Mouse (Mus musculus) heart, adult 18-20 months (tissue): ENCODE measurements around the gene Bank1. TPM values are rescaled to one million over a fixed set of nuclear protein-coding genes. Genes with fewer than 3 reads are reported as not detected.
A peak's percentile ranks its signal among the peaks of the same experiment; 100 is the strongest.

Source experiments
- DNase-seq, 2 experiments: peaks; one replicate each; pipeline ENCODE4 v3.0.0; 2021 to 2022; ENCODE audit warnings: mixed read lengths in 1 of 2
- total RNA-seq, 2 experiments: library from RNA; stranded (reverse); gene quantifications; 2 replicates each; pipeline ENCODE4 v1.2.3; 2021

Bank1 gene
- total RNA-seq, 2 experiments from 2014 or later: 0.89 to 4.2 TPM

- no peak for DNase-seq
Measured at GRCm38 (mm10) chr3:136103339-136103738, 222.5 kb downstream of the Bank1 start.

- no peak for DNase-seq
Measured at GRCm38 (mm10) chr3:136100973-136101500, 224.8 kb downstream of the Bank1 start.

- DNase-seq: no peak
Measured at GRCm38 (mm10) chr3:136100292-136100691, 225.6 kb downstream of the Bank1 start.

GRCm38 (mm10) chr3:136086948-136087660 is 238.8 kb downstream of the Bank1 start:
- DNase-seq: no peak

- no peak for DNase-seq
Measured at GRCm38 (mm10) chr3:136086431-136086830, 239.4 kb downstream of the Bank1 start.

GRCm38 (mm10) chr3:136085077-136085476 is 240.8 kb downstream of the Bank1 start:
- DNase-seq: peak; percentile 7 to 12

GRCm38 (mm10) chr3:136084066-136084465 is 241.8 kb downstream of the Bank1 start:
- peak in 1 of 2 experiments; percentile 9 for DNase-seq

- DNase-seq: no peak
Measured at GRCm38 (mm10) chr3:136081264-136081663, 244.6 kb downstream of the Bank1 start.

- DNase-seq: peak in 1 of 2 experiments; percentile 20
Measured at GRCm38 (mm10) chr3:136078535-136078934, 247.3 kb downstream of the Bank1 start.

GRCm38 (mm10) chr3:136070394-136070793 is 255.5 kb downstream of the Bank1 start:
- DNase-seq: no peak

- DNase-seq: no peak
Measured at GRCm38 (mm10) chr3:136061907-136062306, 264.0 kb downstream of the Bank1 start.

- no peak for DNase-seq
Measured at GRCm38 (mm10) chr3:136050635-136051034, 275.2 kb downstream of the Bank1 start.

- no peak for DNase-seq
Measured at GRCm38 (mm10) chr3:136050215-136050614, 275.7 kb downstream of the Bank1 start.

GRCm38 (mm10) chr3:136048026-136048425 is 277.8 kb downstream of the Bank1 start:
- no peak for DNase-seq

GRCm38 (mm10) chr3:136045381-136045780 is 280.5 kb downstream of the Bank1 start:
- no peak for DNase-seq

GRCm38 (mm10) chr3:136040041-136040440 is 285.8 kb downstream of the Bank1 start:
- DNase-seq: no peak

- no peak for DNase-seq
Measured at GRCm38 (mm10) chr3:136039446-136039845, 286.4 kb downstream of the Bank1 start.

GRCm38 (mm10) chr3:136037254-136037653 is 288.6 kb downstream of the Bank1 start:
- no peak for DNase-seq

GRCm38 (mm10) chr3:136035784-136036183 is 290.1 kb downstream of the Bank1 start:
- DNase-seq: no peak

- no peak for DNase-seq
Measured at GRCm38 (mm10) chr3:136024876-136025275, 301.0 kb downstream of the Bank1 start.

- DNase-seq: no peak
Measured at GRCm38 (mm10) chr3:136017517-136017916, 308.3 kb downstream of the Bank1 start.

GRCm38 (mm10) chr3:136010616-136011015 is 315.2 kb downstream of the Bank1 start:
- no peak for DNase-seq

- peak; percentile 43 to 51 for DNase-seq
Measured at GRCm38 (mm10) chr3:136007846-136008245, 318.0 kb downstream of the Bank1 start.
